Mouse (Mus musculus): Measurements from ENCODE around the gene Mettl7a2. TPM values are rescaled to one million over a fixed set of nuclear protein-coding genes. Genes with fewer than 3 reads are reported as not detected.

Mettl7a2 gene
- polyA plus RNA-seq, 2 experiments, result 0.08 TPM; not detected in 1

DNA sequence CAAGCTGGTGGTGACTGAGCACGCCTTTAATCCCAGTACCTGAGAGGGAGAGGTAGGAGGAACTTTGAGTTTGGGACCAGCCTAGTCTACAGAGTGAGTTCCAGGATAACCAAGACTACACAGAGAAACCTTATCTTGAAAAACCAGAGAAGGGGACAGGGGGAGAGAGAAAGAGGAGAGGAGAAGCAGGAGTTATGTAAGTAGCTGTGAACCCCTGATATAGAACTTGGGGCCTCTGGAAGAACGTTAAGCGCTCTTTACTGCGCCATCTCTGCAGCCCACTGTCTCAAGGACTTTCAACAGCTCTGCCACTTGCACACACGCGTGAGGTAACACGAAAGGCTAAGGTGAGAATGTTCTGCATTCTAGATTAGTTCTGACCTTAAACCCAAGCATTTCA lies 38.6 kb downstream of the Mettl7a2 start:
- ATAC-seq (ENCODE audit: low FRiP score, low read depth), result no peak
- no peak for TF ChIP-seq POLR2A (IDR thresholded peaks at IDR 0.05; ENCODE audit: borderline replicate concordance, extremely low read depth, insufficient read depth, insufficient read length)
- H3K4me1 ChIP-seq (ENCODE audit: control insufficient read depth, insufficient read depth, low read length), result no peaks in the 10 kb centered on the region

DNA sequence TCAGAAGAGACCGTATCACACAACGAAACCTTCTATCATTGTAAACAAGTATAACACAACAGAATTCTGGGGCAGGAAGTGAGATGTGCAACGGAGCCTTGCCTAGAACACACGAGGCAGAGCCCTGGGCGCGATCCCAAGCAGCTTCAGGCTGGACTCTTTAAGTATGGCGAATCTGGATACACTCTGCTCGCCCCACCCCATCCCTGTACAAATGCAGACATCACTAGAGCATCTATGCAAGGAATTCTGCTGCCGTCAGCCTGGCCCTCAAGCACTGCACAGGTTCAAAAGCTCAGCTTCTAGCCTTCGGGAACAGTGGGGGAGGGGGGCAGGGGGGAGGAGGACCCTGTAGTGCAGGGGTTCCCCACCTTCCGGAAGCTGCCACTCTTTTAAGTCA lies 40.0 kb downstream of the Mettl7a2 start:
- H3K4me2 ChIP-seq (replicated peaks; ENCODE audit: low read depth, low read length, severe bottlenecking), result no peak overlapping the region
- no peak for DNase-seq (ENCODE audit: low spot score)
- no peaks in the 10 kb centered on the region for H3K9me3 ChIP-seq (ENCODE audit: control insufficient read depth, low read length)
- H3K36me3 ChIP-seq (ENCODE audit: control insufficient read depth, insufficient read depth, low read length), result peaks cover 48% of the 10 kb centered on the region
- WGBS, result 74% methylated on average over 11 of the region's 11 CpGs
- no peak overlapping the region for H3K4me3 ChIP-seq (replicated peaks; ENCODE audit: low read length)
- H3K27me3 ChIP-seq (ENCODE audit: control insufficient read depth, insufficient read depth, low read length), result no peaks in the 10 kb centered on the region
- TF ChIP-seq POLR2A (IDR thresholded peaks at IDR 0.05; ENCODE audit: borderline replicate concordance, extremely low read depth, insufficient read depth, insufficient read length), result no peak
- H3K4me1 ChIP-seq (ENCODE audit: control insufficient read depth, insufficient read depth, low read length), result no peaks in the 10 kb centered on the region
- ATAC-seq (ENCODE audit: low FRiP score, low read depth), result no peak
- no peak overlapping the region for H3K27ac ChIP-seq (replicated peaks; ENCODE audit: low read depth, low read length)
- H3K9ac ChIP-seq (ENCODE audit: low read depth, low read length, severe bottlenecking), result no peak overlapping the region

More for the DNA sequence above, 38.6 kb downstream of the Mettl7a2 start:
- DNase-seq (ENCODE audit: low spot score), result no peak
- Histone ChIP-seq H3K9me3 (ENCODE audit: control insufficient read depth, low read length) (no peaks in the 10 kb centered on the region), H3K27me3 (ENCODE audit: control insufficient read depth, insufficient read depth, low read length) (no peaks in the 10 kb centered on the region), H3K4me2 (replicated peaks; ENCODE audit: low read depth, low read length, severe bottlenecking) (no peak overlapping the region), H3K4me3 (replicated peaks; ENCODE audit: low read length) (no peak overlapping the region), H3K36me3 (ENCODE audit: control insufficient read depth, insufficient read depth, low read length) (peaks cover 34% of the 10 kb centered on the region), H3K27ac (replicated peaks; ENCODE audit: low read depth, low read length) (no peak overlapping the region), H3K9ac (ENCODE audit: low read depth, low read length, severe bottlenecking) (no peak overlapping the region)
- WGBS, result 92% methylated on average over 7 of the region's 7 CpGs

DNA sequence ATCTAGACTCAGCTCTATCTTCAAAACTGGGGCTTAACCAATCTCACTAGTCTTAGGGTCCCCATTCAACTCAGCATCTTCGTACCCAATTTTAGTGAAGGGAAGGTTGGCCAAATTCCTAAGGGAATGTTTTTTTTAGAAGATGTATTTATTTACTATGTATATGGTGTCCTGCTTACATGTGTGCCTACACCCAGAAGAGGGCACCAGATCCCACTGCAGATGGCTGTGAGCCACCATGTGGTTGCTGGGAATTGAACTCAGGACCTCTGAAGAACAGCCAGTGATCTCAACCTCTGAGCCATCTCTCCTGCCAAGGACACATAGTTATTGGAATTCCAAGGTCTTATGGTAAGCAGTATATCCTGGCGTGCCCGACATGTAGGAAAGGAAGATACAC lies 42.6 kb downstream of the Mettl7a2 start:
- peaks cover 73% of the 10 kb centered on the region for H3K36me3 ChIP-seq (ENCODE audit: control insufficient read depth, insufficient read depth, low read length)
- no peak overlapping the region for H3K4me2 ChIP-seq (replicated peaks; ENCODE audit: low read depth, low read length, severe bottlenecking)
- H3K4me3 ChIP-seq (replicated peaks; ENCODE audit: low read length), result no peak overlapping the region
- H3K9ac ChIP-seq (ENCODE audit: low read depth, low read length, severe bottlenecking), result no peak overlapping the region
- no peak for ATAC-seq (ENCODE audit: low FRiP score, low read depth)
- no peaks in the 10 kb centered on the region for H3K9me3 ChIP-seq (ENCODE audit: control insufficient read depth, low read length)
- no peak for TF ChIP-seq POLR2A (IDR thresholded peaks at IDR 0.05; ENCODE audit: borderline replicate concordance, extremely low read depth, insufficient read depth, insufficient read length)
- no peak overlapping the region for H3K27ac ChIP-seq (replicated peaks; ENCODE audit: low read depth, low read length)
- no peaks in the 10 kb centered on the region for H3K27me3 ChIP-seq (ENCODE audit: control insufficient read depth, insufficient read depth, low read length)
- 95% methylated on average over 3 of the region's 3 CpGs for WGBS
- DNase-seq (ENCODE audit: low spot score), result no peak
- no peaks in the 10 kb centered on the region for H3K4me1 ChIP-seq (ENCODE audit: control insufficient read depth, insufficient read depth, low read length)

DNA sequence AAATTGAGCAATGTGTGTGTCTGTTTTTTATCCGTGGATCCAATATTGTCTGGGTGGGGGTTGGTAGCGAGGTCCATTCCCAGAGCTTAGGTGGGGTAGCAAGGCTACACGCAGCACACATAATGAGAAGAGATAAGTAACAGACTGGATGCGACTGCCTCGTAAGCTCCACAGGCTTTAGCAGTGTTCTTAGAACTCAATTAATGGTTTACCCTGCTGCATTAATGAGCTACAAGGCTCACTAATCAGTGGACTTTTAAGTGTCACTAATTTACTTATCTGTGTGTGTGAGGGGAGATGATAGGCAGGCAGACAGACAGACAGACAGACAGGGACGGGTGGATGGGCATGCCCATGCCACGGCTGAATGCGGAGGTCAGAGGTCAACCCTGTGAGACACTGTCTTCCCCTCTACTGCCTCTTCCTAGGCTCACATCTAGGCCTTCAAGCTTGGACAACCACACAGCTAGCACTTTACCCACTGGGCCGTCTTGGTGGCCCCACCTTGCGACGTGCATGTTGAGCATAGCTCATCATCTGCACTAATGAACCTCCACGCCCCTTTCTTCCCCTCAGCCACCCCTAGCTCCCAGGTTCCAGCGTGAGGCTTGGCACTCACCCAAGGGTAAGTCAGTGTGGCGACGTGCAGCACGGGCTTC lies 47.7 kb downstream of the Mettl7a2 start:
- H3K4me3 ChIP-seq (replicated peaks; ENCODE audit: low read length), result no peak overlapping the region
- TF ChIP-seq POLR2A (IDR thresholded peaks at IDR 0.05; ENCODE audit: borderline replicate concordance, extremely low read depth, insufficient read depth, insufficient read length), result no peak
- ATAC-seq (ENCODE audit: low FRiP score, low read depth), result no peak
- H3K27me3 ChIP-seq (ENCODE audit: control insufficient read depth, insufficient read depth, low read length), result no peaks in the 10 kb centered on the region
- H3K4me1 ChIP-seq (ENCODE audit: control insufficient read depth, insufficient read depth, low read length), result no peaks in the 10 kb centered on the region
- no peaks in the 10 kb centered on the region for H3K9me3 ChIP-seq (ENCODE audit: control insufficient read depth, low read length)
- H3K36me3 ChIP-seq (ENCODE audit: control insufficient read depth, insufficient read depth, low read length), result peaks cover 92% of the 10 kb centered on the region
- no peak overlapping the region for H3K9ac ChIP-seq (ENCODE audit: low read depth, low read length, severe bottlenecking)
- H3K27ac ChIP-seq (replicated peaks; ENCODE audit: low read depth, low read length), result no peak overlapping the region
- 89% methylated on average over 16 of the region's 16 CpGs for WGBS
- H3K4me2 ChIP-seq (replicated peaks; ENCODE audit: low read depth, low read length, severe bottlenecking), result no peak overlapping the region
- no peak for DNase-seq (ENCODE audit: low spot score)

DNA sequence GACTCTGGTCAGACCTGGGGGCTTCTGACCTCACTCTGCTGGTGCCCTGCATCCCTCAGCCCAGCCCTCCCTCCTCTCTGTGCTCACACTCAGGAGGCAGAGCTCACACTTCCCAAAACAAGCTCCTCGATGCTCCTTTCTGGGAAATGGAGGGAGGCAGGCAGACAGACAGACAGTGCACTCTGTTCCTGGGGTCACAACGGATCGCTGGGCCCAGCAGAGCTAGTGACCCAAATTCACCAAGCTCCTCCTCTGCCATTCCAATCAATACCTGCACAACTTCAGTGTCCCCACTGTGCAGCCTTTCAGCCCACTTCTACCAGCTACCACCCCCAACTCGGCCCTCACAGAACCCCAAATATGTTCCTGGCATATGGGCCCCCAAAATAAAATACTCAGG lies 48.8 kb downstream of the Mettl7a2 start:
- H3K4me1 ChIP-seq (ENCODE audit: control insufficient read depth, insufficient read depth, low read length), result no peaks in the 10 kb centered on the region
- H3K36me3 ChIP-seq (ENCODE audit: control insufficient read depth, insufficient read depth, low read length), result peaks cover 89% of the 10 kb centered on the region
- DNase-seq (ENCODE audit: low spot score) (no peak), ATAC-seq (ENCODE audit: low FRiP score, low read depth) (no peak)
- WGBS, result 87% methylated on average over 4 of the region's 4 CpGs
- H3K9me3 ChIP-seq (ENCODE audit: control insufficient read depth, low read length), result no peaks in the 10 kb centered on the region
- no peak overlapping the region for H3K27ac ChIP-seq (replicated peaks; ENCODE audit: low read depth, low read length)
- H3K9ac ChIP-seq (ENCODE audit: low read depth, low read length, severe bottlenecking), result no peak overlapping the region
- no peak for TF ChIP-seq POLR2A (IDR thresholded peaks at IDR 0.05; ENCODE audit: borderline replicate concordance, extremely low read depth, insufficient read depth, insufficient read length)
- no peaks in the 10 kb centered on the region for H3K27me3 ChIP-seq (ENCODE audit: control insufficient read depth, insufficient read depth, low read length)
- no peak overlapping the region for H3K4me2 ChIP-seq (replicated peaks; ENCODE audit: low read depth, low read length, severe bottlenecking)
- H3K4me3 ChIP-seq (replicated peaks; ENCODE audit: low read length), result no peak overlapping the region
